Mouse (Mus musculus): Measurements from ENCODE around the gene Gm20388.

GRCm38 (mm10) chr8:120550430-120550829 is 639.8 kb downstream of the Gm20388 start:
- TF ChIP-seq CTCF (IDR thresholded peaks at IDR 0.05; ENCODE audit: low read depth, low read length) = no peak
- no peak for TF ChIP-seq POLR2A (IDR thresholded peaks at IDR 0.05; ENCODE audit: insufficient read depth, low read length)
- TF ChIP-seq EP300 (IDR thresholded peaks at IDR 0.05; ENCODE audit: insufficient read depth, low read depth, low read length) = no peak

Measured in ES-Bruce4 (cell line).